Mouse (Mus musculus) spleen, adult 2 months (tissue): Measurements from ENCODE around the gene Pip5k1c.

Source experiments
- CTCF ChIP-seq: fragments of 200-500 bp; IDR thresholded peaks from 2 replicates; pipeline ENCODE4 v1.5.1; 2011; ENCODE audit warnings: mild to moderate bottlenecking, inconsistent platforms; ENCODE audit not compliant: insufficient read depth, insufficient read length, insufficient replicate concordance; ENCODE audit errors: extremely low read depth
- POLR2A ChIP-seq: fragments of 200-500 bp; IDR thresholded peaks from 2 replicates; pipeline ENCODE4 v1.6.1; 2011; ENCODE audit warnings: low read depth, low read length, inconsistent platforms

DNA sequence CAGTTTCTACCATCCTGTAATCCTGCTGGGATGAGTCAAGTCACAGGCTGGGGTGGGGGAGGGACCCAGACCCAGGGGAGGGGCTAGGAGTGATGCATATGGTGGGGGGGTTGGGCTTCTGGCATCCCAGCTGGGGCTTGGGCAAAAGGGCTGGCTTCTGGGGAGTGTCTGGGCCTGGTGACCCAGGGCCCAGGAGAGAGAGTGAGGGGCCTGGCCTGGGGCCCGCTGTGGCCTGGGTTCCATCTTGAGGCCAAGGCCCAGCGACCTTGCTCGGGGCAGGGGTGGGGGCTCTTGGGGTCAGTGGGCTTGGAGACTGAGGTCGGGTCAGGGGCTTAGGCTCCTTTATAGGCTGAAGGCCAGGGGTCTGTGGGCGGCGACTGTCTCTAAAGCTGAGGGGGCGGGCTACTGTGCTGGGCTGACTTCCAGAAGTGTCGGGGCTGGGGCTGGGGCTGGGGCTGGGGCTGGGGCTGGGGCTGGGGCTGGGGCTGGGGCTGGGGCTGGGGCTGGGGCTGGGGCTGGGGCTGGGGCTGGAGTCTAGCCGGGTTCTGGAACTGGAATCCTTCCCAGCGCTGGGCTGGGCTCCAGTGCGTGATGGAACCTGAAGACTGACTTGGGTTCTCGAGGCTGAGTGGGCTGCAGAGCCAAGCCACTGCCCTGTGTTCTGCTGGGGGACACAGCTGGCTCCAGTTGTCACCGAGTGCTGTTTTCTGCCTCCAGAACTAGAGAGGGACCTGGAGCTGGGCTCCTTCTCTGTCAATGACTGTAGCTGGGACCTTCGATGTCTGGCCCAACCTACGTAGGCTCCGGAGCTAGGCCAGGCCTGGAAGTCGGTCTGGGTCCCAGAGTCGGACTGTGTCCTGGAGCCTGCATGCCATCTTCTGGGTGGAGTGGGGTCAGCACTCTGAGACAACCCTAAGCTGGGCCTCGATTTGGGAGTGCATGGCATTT, 42.9 kb downstream of the Pip5k1c start:
- no peak for TF ChIP-seq POLR2A
- TF ChIP-seq CTCF = no peak
